Mouse (Mus musculus) inflammation-experienced regulatory T-cells, adult 16 weeks (primary cell): Measurements from ENCODE around the gene Oxtr. TPM values are rescaled to one million over a fixed set of nuclear protein-coding genes. Genes with fewer than 3 reads are reported as not detected.

ENCODE experiments used
- polyA plus RNA-seq: library from polyadenylated mRNA; unstranded; fragments of 100-300 nt; shearing (Covaris generic); gene quantifications from one replicate; pipeline ENCODE4 v1.2.1, GENCODE M21; 2017

The Oxtr gene
- polyA plus RNA-seq, result not detected

GRCm38 (mm10) chr6:112489910-112490559 lies at the start of gene Oxtr:
TSS of gene Oxtr (minus strand) at chr6:112489943.

GRCm38 (mm10) chr6:112459341-112459749 lies 30.4 kb downstream of the Oxtr start, which contains the start of gene Cav3:
TSS of gene Cav3 (plus strand) at chr6:112459505.

Other genes with a start within 250 kb of the Oxtr start
- gene Lmcd1, start 216.2 kb downstream of the Oxtr start, polyA plus RNA-seq, result not detected
- not detected for gene Ssu2, start 101.9 kb downstream of the Oxtr start, polyA plus RNA-seq
- not detected for gene Cav3, start 30.4 kb downstream of the Oxtr start, polyA plus RNA-seq
- 58.4 TPM for gene Rad18, start 206.7 kb upstream of the Oxtr start, polyA plus RNA-seq